Mouse (Mus musculus): ENCODE data around the gene Duox1. TPM values are rescaled to one million over a fixed set of nuclear protein-coding genes. Genes with fewer than 3 reads are reported as not detected.
A peak's percentile ranks its signal among the peaks of the same experiment; 100 is the strongest.

The Duox1 gene
- polyA plus RNA-seq, 1 experiment from 2014 or later, result not detected

DNA sequence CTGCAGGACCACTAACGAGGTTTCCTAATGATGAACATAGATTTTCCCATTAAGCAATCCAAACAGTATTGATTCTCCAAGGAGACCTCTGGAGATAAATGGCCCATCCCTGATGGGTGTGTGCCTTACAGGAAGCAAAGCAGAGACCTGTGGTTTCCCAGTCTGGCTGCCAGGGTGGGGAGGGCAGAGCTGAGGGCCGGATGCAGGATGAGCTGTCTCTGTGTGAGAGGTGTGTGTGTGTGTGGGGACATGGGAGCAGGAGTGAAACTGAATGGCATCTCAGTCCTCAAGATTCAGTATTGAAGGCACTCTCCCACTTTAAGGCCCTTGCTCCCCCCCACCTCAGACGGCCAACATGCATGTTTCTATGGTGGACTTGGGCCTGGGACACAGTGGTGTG, 40.7 kb downstream of the Duox1 start:
- ATAC-seq (ENCODE audit: low FRiP score) (no peak), DNase-seq (ENCODE audit: low spot score, missing footprints) (no peak)
- Histone ChIP-seq H3K9me3 (ENCODE audit: control insufficient read depth, low read length) (no peaks in the 10 kb centered on the region), H3K9ac (ENCODE audit: low read length) (no peak overlapping the region), H3K27me3 (ENCODE audit: control insufficient read depth, insufficient read depth, low read length) (no peaks in the 10 kb centered on the region), H3K4me2 (no peak overlapping the region), H3K4me3 (ENCODE audit: low read depth, low read length) (no peak overlapping the region), H3K4me1 (ENCODE audit: control insufficient read depth, insufficient read depth, low read length) (peaks cover 8% of the 10 kb centered on the region; the same call in 1 of the 2 replicates), H3K36me3 (ENCODE audit: control insufficient read depth, insufficient read depth, low read length) (peaks cover 6% of the 10 kb centered on the region; the same call in 1 of the 2 replicates), H3K27ac (ENCODE audit: low read depth, low read length) (no peak overlapping the region)
- WGBS, result 79% methylated on average over 3 of the region's 3 CpGs

DNA sequence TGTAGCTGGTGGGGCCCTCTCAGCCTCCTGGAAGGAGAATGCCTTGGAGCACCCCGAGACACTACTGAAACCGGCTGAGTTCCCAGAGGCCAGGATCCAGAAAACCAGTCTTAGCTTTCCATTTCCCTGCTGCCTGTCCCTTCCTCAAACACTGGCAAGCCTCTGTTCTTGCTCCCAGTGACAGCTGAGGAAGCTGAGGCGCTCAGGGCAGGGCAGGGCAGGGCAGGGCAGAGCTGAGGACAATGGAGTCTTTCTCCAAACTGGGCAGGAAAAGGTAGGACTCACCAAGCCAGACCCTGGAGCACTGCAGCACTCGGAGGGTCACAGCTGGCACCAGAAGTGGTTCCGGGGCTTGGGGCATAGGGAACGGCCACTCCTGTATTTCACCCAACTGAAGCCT, 44.8 kb downstream of the Duox1 start:
- H3K27ac ChIP-seq (ENCODE audit: low read depth, low read length), result no peak overlapping the region
- H3K4me3 ChIP-seq (ENCODE audit: low read depth, low read length), result no peak overlapping the region
- no peak for ATAC-seq (ENCODE audit: low FRiP score)

DNA sequence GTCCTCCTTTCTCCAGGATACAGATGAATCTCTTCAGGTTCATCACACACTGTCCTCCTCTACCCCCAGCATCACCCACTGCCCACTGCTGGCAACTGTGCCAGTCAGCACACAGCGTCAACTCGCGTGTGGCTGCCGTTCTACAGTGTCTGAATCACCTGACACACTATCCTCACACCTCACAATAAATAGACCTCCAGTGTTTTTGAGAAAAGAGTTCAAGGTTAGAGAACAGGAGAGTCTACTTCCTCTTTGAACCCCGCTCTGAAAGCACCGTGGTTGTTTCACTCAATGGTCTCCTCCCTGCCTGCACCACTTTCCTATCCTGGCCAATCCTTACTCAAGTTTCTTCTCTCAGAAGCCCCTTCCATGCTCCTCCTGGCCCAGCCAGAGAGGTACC, 45.7 kb downstream of the Duox1 start:
- peaks cover 6% of the 10 kb centered on the region; the same call in 1 of the 2 replicates for H3K36me3 ChIP-seq (ENCODE audit: control insufficient read depth, insufficient read depth, low read length)
- no peak overlapping the region for H3K4me2 ChIP-seq
- H3K9ac ChIP-seq (ENCODE audit: low read length), result no peak overlapping the region
- H3K27me3 ChIP-seq (ENCODE audit: control insufficient read depth, insufficient read depth, low read length), result no peaks in the 10 kb centered on the region
- ATAC-seq (ENCODE audit: low FRiP score), result no peak
- no peak for DNase-seq (ENCODE audit: low spot score, missing footprints)
- H3K4me3 ChIP-seq (ENCODE audit: low read depth, low read length), result no peak overlapping the region
- no peak overlapping the region for H3K27ac ChIP-seq (ENCODE audit: low read depth, low read length)
- no peaks in the 10 kb centered on the region for H3K9me3 ChIP-seq (ENCODE audit: control insufficient read depth, low read length)
- peaks cover 5% of the 10 kb centered on the region for H3K4me1 ChIP-seq (ENCODE audit: control insufficient read depth, insufficient read depth, low read length)
- 95% methylated on average over 6 of the region's 6 CpGs for WGBS

More for the DNA sequence above, 44.8 kb downstream of the Duox1 start:
- H3K4me1 ChIP-seq (ENCODE audit: control insufficient read depth, insufficient read depth, low read length), result no peaks in the 10 kb centered on the region
- DNase-seq (ENCODE audit: low spot score, missing footprints), result no peak
- 89% methylated on average over 6 of the region's 6 CpGs for WGBS
- no peaks in the 10 kb centered on the region for H3K27me3 ChIP-seq (ENCODE audit: control insufficient read depth, insufficient read depth, low read length)
- peaks cover 6% of the 10 kb centered on the region; the same call in 1 of the 2 replicates for H3K36me3 ChIP-seq (ENCODE audit: control insufficient read depth, insufficient read depth, low read length)
- no peak overlapping the region for H3K4me2 ChIP-seq
- no peak overlapping the region for H3K9ac ChIP-seq (ENCODE audit: low read length)
- no peaks in the 10 kb centered on the region for H3K9me3 ChIP-seq (ENCODE audit: control insufficient read depth, low read length)

DNA sequence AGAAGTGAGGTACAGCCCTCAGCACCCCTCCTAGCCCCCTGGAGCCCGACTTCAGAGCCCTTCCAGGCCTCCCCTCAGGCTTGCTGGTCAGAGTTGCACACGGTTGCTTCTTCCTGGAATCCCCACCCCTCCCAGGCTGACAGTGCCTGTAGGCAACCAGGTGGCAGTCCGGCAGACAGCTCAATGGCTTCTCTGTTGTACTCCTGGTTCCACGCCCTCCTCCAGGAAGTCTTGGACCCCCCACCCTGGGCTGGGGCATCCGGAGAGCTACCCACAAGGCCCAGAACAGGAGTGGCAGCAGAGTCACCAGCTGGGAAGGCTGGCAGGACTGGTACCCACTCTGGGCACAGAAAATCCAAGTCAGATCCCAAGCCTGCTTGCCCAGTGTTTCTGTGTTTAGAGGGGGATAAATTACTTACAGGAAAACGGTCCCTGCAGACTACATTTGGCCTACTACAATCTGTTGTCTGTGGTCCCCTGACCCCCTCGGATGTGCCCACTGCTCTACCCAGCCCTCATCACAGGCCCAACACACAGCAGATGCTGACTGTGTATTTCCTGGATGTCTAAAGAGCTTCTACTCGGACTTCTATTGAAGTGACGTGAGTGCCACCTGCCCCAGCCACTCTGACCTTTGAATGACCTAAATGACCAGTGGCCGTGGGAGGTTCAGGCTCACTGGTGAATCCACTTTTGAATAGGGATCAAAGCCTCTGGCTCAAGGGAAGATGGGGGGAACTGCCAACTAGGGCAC, 46.6 kb downstream of the Duox1 start:
- no peak overlapping the region for H3K4me2 ChIP-seq
- H3K9ac ChIP-seq (ENCODE audit: low read length), result no peak overlapping the region
- H3K4me3 ChIP-seq (ENCODE audit: low read depth, low read length), result no peak overlapping the region
- peaks cover 3% of the 10 kb centered on the region; the same call in 1 of the 2 replicates for H3K36me3 ChIP-seq (ENCODE audit: control insufficient read depth, insufficient read depth, low read length)
- H3K27me3 ChIP-seq (ENCODE audit: control insufficient read depth, insufficient read depth, low read length), result no peaks in the 10 kb centered on the region
- WGBS, result 70% methylated on average over 10 of the region's 10 CpGs
- no peak for DNase-seq (ENCODE audit: low spot score, missing footprints)
- no peak for ATAC-seq (ENCODE audit: low FRiP score)
- no peaks in the 10 kb centered on the region for H3K9me3 ChIP-seq (ENCODE audit: control insufficient read depth, low read length)
- peaks cover 12% of the 10 kb centered on the region for H3K4me1 ChIP-seq (ENCODE audit: control insufficient read depth, insufficient read depth, low read length)
- H3K27ac ChIP-seq (ENCODE audit: low read depth, low read length), result no peak overlapping the region

DNA sequence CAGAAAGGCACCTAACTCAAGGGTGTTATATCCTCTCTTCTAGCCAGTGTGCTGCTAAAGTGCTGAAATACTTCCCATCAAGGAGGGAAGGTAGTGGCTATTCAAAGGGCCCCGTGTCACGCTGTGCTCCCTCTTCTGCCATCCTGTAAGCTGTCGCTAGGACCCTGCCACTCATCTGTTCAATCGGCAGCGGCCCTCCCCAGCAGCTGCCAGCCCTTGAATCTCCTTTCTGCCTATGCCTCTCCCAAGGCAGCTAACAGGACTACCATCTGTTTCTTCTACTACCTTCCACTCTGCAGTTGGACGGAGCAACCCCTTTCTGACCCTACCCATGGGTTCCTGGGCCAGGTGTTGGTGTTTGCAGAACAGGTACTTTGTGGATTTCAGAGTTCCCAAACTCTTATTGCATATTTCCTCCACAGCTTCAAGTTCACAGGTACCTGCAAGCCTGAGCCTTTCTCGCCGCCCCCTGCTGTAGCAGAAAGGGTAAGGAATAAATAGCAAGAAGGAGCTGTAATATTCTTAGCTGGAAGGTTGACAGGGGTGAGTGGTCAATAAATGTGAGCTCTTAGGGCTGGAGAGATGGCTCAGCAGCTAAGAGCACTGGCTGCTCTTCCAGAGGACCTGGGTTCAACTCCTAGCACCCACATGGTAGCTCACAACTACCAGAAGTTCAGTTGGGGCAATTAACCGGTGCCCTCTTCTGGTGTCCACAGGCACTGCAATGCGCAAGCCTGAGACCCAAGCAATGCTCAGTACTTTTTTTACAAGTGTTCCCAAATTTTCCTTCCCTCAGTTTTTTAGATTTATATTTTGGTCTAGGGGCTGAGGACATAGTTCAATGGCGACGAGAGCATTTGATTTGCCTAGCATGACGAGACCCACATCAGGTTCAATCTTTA, 47.4 kb downstream of the Duox1 start:
- peaks cover 12% of the 10 kb centered on the region for H3K4me1 ChIP-seq (ENCODE audit: control insufficient read depth, insufficient read depth, low read length)
- whole genome bisulfite sequencing, result 91% methylated on average over 13 of the region's 13 CpGs
- H3K36me3 ChIP-seq (ENCODE audit: control insufficient read depth, insufficient read depth, low read length), result no peaks in the 10 kb centered on the region
- H3K9ac ChIP-seq (ENCODE audit: low read length), result no peak overlapping the region
- DNase-seq (ENCODE audit: low spot score, missing footprints) (no peak), ATAC-seq (ENCODE audit: low FRiP score) (no peak)
- H3K27ac ChIP-seq (ENCODE audit: low read depth, low read length), result no peak overlapping the region
- no peaks in the 10 kb centered on the region for H3K27me3 ChIP-seq (ENCODE audit: control insufficient read depth, insufficient read depth, low read length)
- no peaks in the 10 kb centered on the region for H3K9me3 ChIP-seq (ENCODE audit: control insufficient read depth, low read length)
- no peak overlapping the region for H3K4me2 ChIP-seq
- no peak overlapping the region for H3K4me3 ChIP-seq (ENCODE audit: low read depth, low read length)

DNA sequence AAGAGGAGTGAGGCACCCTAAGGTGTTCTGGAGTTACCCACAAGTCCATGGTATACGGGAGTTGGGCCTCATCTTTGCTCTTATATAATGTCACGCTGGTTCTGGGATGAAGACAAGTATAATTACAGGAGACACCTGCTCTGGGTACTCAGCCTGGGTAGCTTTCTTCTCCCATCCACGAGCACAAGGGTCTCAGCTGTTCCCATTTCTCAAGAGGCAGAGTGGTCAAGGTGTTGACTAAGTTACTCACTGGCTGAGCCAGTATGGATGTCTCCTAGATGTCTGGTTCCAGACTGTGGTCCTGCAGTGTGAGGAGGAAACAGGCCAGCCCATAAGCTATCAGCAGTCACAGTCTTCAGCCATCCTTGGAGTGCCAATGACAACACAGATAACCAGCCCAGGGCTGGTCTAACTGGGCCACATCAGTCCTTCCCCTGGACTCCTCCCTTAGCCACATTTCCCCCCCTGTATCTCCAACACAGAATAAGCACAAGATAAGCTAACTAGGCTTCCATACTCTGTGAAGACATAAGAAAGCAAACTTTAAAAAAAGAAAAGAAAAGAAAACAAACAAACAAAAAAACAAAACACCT, 49.0 kb downstream of the Duox1 start:
- Histone ChIP-seq H3K27ac (ENCODE audit: low read depth, low read length) (no peak overlapping the region), H3K4me1 (ENCODE audit: control insufficient read depth, insufficient read depth, low read length) (peaks cover 13% of the 10 kb centered on the region), H3K36me3 (ENCODE audit: control insufficient read depth, insufficient read depth, low read length) (no peaks in the 10 kb centered on the region), H3K9me3 (ENCODE audit: control insufficient read depth, low read length) (no peaks in the 10 kb centered on the region), H3K4me2 (no peak overlapping the region), H3K9ac (ENCODE audit: low read length) (no peak overlapping the region), H3K27me3 (ENCODE audit: control insufficient read depth, insufficient read depth, low read length) (no peaks in the 10 kb centered on the region), H3K4me3 (ENCODE audit: low read depth, low read length) (no peak overlapping the region)
- DNase-seq (ENCODE audit: low spot score, missing footprints), result no peak
- ATAC-seq (ENCODE audit: low FRiP score), result no peak
- 90% methylated on average over 3 of the region's 3 CpGs for WGBS

DNA sequence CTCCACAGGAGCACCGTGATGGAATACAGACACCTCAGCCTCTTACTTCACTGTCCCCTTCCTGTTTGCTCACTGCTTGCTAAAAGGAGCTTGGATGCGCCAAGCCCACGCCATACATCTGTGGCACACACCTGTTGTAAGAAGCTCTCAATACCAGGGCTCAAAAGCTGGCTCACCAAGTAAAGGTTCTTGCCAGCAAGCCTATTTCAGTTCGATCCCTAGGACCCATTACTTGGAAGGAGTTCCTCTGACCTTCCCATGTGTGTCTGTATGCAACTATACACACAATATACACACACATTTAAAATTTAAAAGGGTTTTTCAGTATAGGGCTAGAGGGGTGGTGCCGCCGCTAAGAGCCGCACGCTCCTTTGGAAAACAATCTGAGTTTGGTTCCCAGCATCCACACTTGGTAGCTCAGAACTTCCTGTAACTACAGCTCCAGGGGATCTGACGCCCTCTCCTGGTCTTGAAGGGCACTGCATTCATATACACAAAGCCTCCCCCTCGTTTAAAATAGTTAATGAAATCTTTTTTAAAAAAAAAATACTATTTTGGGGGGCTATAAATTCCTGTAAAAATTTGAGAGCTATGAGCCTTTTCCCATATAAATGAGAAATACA, 49.9 kb downstream of the Duox1 start:
- H3K27ac ChIP-seq (ENCODE audit: low read depth, low read length), result no peak overlapping the region
- peaks cover 3% of the 10 kb centered on the region; the same call in 1 of the 2 replicates for H3K27me3 ChIP-seq (ENCODE audit: control insufficient read depth, insufficient read depth, low read length)
- H3K9ac ChIP-seq (ENCODE audit: low read length), result no peak overlapping the region
- H3K9me3 ChIP-seq (ENCODE audit: control insufficient read depth, low read length), result no peaks in the 10 kb centered on the region
- H3K4me1 ChIP-seq (ENCODE audit: control insufficient read depth, insufficient read depth, low read length), result peaks cover 15% of the 10 kb centered on the region
- no peaks in the 10 kb centered on the region for H3K36me3 ChIP-seq (ENCODE audit: control insufficient read depth, insufficient read depth, low read length)
- no peak overlapping the region for H3K4me3 ChIP-seq (ENCODE audit: low read depth, low read length)
- WGBS, result 84% methylated on average over 10 of the region's 10 CpGs
- no peak for ATAC-seq (ENCODE audit: low FRiP score)
- H3K4me2 ChIP-seq, result no peak overlapping the region
- DNase-seq (ENCODE audit: low spot score, missing footprints), result no peak

DNA sequence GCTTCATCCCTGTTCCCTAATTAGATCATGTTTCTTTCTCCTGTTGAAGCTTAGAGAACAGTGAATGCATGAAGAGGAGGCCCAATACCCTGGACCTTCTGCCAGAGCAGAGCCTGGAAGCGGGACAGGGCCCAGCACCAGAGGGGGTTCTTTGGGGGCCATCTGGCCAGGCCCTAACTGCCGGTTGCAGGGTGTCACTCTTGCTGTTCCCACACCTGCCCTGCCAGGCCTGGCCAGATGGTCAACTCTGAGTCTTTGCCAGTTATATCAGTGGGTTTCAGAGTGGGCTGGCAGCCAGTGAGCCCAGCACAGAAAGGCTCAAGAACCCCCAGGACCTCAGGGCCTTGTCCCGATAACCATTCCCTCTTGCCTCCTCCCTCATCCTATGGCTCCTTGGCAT, 50.6 kb downstream of the Duox1 start:
- peak overlapping the region; percentile 84; the same call in 1 of the 2 replicates for H3K4me2 ChIP-seq
- ATAC-seq (ENCODE audit: low FRiP score), result no peak
- 0 out of 2 replicates have a peak overlapping the region, but pooled peaks have one; percentile 1 for H3K9ac ChIP-seq (ENCODE audit: low read length)
- H3K36me3 ChIP-seq (ENCODE audit: control insufficient read depth, insufficient read depth, low read length), result no peaks in the 10 kb centered on the region
- H3K4me1 ChIP-seq (ENCODE audit: control insufficient read depth, insufficient read depth, low read length), result peaks cover 15% of the 10 kb centered on the region
- H3K4me3 ChIP-seq (ENCODE audit: low read depth, low read length), result no peak overlapping the region
- no peaks in the 10 kb centered on the region for H3K9me3 ChIP-seq (ENCODE audit: control insufficient read depth, low read length)
- WGBS, result 87% methylated on average over 3 of the region's 3 CpGs
- H3K27me3 ChIP-seq (ENCODE audit: control insufficient read depth, insufficient read depth, low read length), result peaks cover 3% of the 10 kb centered on the region; the same call in 1 of the 2 replicates
- DNase-seq (ENCODE audit: low spot score, missing footprints), result no peak
- no peak overlapping the region for H3K27ac ChIP-seq (ENCODE audit: low read depth, low read length)

Measured in midbrain, embryonic 11.5 days (tissue).